Mouse (Mus musculus) midbrain, postnatal 0 days (tissue): ENCODE measurements at regions not wholly inside any gene's neighbourhood (a gene's known extent, or its start where the extent isn't known, plus 50 kb on each side); places are given as distances from the start of the nearest gene placed in this dataset.

Source experiments
- ATAC-seq: fragments of 200-750 bp; cut with Nextera tagmentation; 2 replicates; pipeline ENCODE4 v1.8.0; 2017; ENCODE audit warnings: moderate number of reproducible peaks, mild to moderate bottlenecking, moderate TSS enrichment, moderate library complexity; ENCODE audit not compliant: low FRiP score
- DNase-seq: peaks from one replicate; pipeline ENCODE4 v3.0.0-alpha.2; 2015; ENCODE audit warnings: low spot score
- H3K27ac ChIP-seq: fragments of 300-500 bp; sonication (generic); 2 replicates; pipeline ENCODE4 v1.5.1; 2014; ENCODE audit warnings: low read depth, mild to moderate bottlenecking, low read length, mixed read lengths
- H3K27me3 ChIP-seq: fragments of 300-500 bp; sonication (generic); 2 replicates; pipeline ENCODE4 v1.6.1; 2014; ENCODE audit warnings: low read length, control low read depth, mixed read lengths; ENCODE audit not compliant: insufficient read depth
- H3K36me3 ChIP-seq: fragments of 300-500 bp; sonication (generic); 2 replicates; pipeline ENCODE4 v1.6.1; 2014; ENCODE audit warnings: low read length, control low read depth, mixed read lengths; ENCODE audit not compliant: insufficient read depth
- H3K4me1 ChIP-seq: fragments of 300-500 bp; sonication (generic); 2 replicates; pipeline ENCODE4 v1.6.1; 2014; ENCODE audit warnings: mild to moderate bottlenecking, control low read depth, antibody characterized with exemption, low read length, mixed read lengths; ENCODE audit not compliant: insufficient read depth
- H3K4me2 ChIP-seq: fragments of 300-500 bp; sonication (generic); 2 replicates; pipeline ENCODE4 v1.6.1; 2014; ENCODE audit warnings: low read depth, mild to moderate bottlenecking, low read length, mixed read lengths; ENCODE audit not compliant: poor library complexity, severe bottlenecking
- H3K4me3 ChIP-seq: fragments of 300-500 bp; sonication (generic); 2 replicates; pipeline ENCODE4 v1.5.1; 2014; ENCODE audit warnings: low read depth, mild to moderate bottlenecking, low read length, moderate library complexity
- H3K9ac ChIP-seq: fragments of 300-500 bp; sonication (generic); replicated peaks from 2 replicates; pipeline ENCODE4 v1.6.1; 2014; ENCODE audit warnings: mild to moderate bottlenecking, low read length, moderate library complexity, mixed read lengths; ENCODE audit not compliant: poor library complexity, severe bottlenecking
- H3K9me3 ChIP-seq: fragments of 300-500 bp; sonication (generic); 2 replicates; pipeline ENCODE4 v1.6.1; 2016; ENCODE audit warnings: low read length, control low read depth
- CTCF ChIP-seq: IDR thresholded peaks from 2 replicates; pipeline ENCODE4 v1.5.1; 2016; ENCODE audit warnings: antibody characterized with exemption, mild to moderate bottlenecking
- WGBS: fragments of 180-500 bp; shearing (Covaris S2); extraction: QIAGEN DNeasy Blood & Tissue Kit; methylation state at CpG from one replicate; pipeline ENCODE4 v1.1.7; 2014; 5-methylcytosine and 5-hydroxymethylcytosine counted together

DNA sequence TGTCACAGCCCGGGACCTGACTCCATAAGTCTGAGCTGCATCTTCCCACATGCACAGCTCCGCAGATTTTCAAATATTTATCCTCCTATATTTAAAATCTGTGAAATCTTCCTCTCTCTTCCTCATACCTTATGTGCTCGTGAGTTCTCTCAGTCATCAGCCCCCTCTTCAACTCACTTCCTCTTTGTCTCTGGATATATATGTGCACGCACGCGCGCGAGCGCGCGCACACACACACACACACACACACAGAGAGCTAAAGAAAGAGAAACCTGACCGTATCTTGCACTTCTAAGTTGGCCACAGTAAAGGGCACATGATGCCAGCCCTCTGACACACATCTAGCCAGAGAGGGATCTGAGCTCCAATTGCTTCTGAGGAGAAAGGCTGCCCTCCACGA, 159.7 kb upstream of the Sdk2 start:
- Histone ChIP-seq H3K27me3 (no peaks in the 10 kb centered on the region), H3K27ac (no peak overlapping the region), H3K4me2 (no peak overlapping the region), H3K4me1 (no peaks in the 10 kb centered on the region), H3K4me3 (no peak overlapping the region), H3K36me3 (no peaks in the 10 kb centered on the region), H3K9ac (no peak overlapping the region), H3K9me3 (no peaks in the 10 kb centered on the region)
- TF ChIP-seq CTCF, result no peak
- ATAC-seq, result no peak
- 90% methylated on average over 13 of the region's 13 CpGs for WGBS
- DNase-seq, result no peak

DNA sequence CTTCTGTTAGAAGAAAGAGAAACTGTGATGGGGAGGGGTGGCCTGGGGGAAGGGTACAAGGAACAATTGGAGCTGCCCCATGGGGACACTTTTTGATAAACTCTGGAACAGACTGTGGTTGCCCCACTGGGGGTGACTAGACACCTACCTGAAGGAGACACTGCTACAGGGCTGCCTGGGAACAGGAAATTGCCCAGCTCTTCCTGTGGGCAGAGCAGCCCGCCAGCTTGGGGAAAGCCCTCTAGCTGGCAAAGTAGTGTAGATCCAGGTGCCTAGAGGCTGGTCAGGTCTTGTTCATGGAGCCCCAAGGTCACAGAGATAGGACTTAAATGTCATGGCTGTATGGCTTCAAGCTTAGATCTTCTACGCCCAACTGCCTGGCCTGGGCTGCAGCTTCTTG, 157.9 kb upstream of the Sdk2 start:
- Histone ChIP-seq H3K4me2 (no peak overlapping the region), H3K9me3 (no peaks in the 10 kb centered on the region), H3K27me3 (no peaks in the 10 kb centered on the region), H3K9ac (no peak overlapping the region), H3K36me3 (no peaks in the 10 kb centered on the region), H3K4me1 (no peaks in the 10 kb centered on the region), H3K4me3 (no peak overlapping the region), H3K27ac (no peak overlapping the region)
- TF ChIP-seq CTCF, result no peak
- no peak for DNase-seq
- ATAC-seq, result no peak
- WGBS, result 92% methylated on average over 2 of the region's 2 CpGs

DNA sequence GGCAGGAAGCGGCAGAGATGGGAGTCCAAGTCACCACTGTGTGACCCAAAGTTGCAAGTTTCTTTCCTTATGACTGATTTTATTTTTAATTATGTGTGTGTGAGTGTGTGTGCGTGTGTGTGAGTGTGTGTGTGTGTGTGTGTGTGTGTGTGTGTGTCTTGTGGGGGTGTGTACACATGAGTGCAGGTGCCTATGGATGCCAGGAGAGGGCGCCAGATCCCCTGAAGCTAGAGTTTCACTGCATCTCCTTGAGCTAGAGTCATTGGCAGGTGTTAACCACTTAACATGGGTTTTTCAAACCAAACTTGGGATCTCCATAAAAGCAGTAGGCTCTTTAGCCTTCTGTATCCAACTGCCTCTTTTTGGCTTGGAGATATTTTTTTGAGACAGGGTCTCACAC, 156.2 kb upstream of the Sdk2 start:
- H3K27me3 ChIP-seq, result no peaks in the 10 kb centered on the region
- TF ChIP-seq CTCF, result peak; percentile 28
- H3K9me3 ChIP-seq, result no peaks in the 10 kb centered on the region
- no peak for DNase-seq
- H3K4me3 ChIP-seq, result no peak overlapping the region
- H3K4me1 ChIP-seq, result 0 out of 2 replicates have a peak, but pooled peaks cover 5% of the 10 kb centered on the region
- H3K36me3 ChIP-seq, result no peaks in the 10 kb centered on the region
- no peak overlapping the region for H3K27ac ChIP-seq
- no peak overlapping the region for H3K4me2 ChIP-seq
- whole genome bisulfite sequencing, result 83% methylated on average over 3 of the region's 3 CpGs
- ATAC-seq, result no peak
- no peak overlapping the region for H3K9ac ChIP-seq

DNA sequence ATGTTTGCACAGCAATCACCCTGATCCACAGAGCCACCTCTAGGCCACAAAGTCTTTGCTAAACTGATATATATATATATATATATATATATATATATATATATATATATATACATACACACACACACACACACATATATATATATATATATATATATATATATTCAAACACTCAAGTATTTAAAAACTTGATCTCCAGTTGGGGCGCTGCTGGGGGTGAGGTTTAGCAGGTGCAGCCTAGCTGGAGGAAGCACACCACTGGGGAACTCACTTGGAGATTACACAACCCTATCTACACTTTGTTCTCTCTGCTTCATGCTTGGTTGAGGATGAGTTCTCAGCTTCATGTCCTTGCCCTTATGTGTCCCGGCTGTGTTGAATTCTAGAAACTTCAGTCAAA, 153.6 kb upstream of the Sdk2 start:
- ATAC-seq, result no peak
- no peak overlapping the region for H3K4me3 ChIP-seq
- no peak overlapping the region for H3K4me2 ChIP-seq
- no peak for DNase-seq
- H3K9ac ChIP-seq, result no peak overlapping the region
- TF ChIP-seq CTCF, result no peak
- whole genome bisulfite sequencing, result 94% methylated on average over 2 of the region's 2 CpGs
- no peak overlapping the region for H3K27ac ChIP-seq
- no peaks in the 10 kb centered on the region for H3K36me3 ChIP-seq
- no peaks in the 10 kb centered on the region for H3K27me3 ChIP-seq
- no peaks in the 10 kb centered on the region for H3K9me3 ChIP-seq
- peaks cover 10% of the 10 kb centered on the region for H3K4me1 ChIP-seq

DNA sequence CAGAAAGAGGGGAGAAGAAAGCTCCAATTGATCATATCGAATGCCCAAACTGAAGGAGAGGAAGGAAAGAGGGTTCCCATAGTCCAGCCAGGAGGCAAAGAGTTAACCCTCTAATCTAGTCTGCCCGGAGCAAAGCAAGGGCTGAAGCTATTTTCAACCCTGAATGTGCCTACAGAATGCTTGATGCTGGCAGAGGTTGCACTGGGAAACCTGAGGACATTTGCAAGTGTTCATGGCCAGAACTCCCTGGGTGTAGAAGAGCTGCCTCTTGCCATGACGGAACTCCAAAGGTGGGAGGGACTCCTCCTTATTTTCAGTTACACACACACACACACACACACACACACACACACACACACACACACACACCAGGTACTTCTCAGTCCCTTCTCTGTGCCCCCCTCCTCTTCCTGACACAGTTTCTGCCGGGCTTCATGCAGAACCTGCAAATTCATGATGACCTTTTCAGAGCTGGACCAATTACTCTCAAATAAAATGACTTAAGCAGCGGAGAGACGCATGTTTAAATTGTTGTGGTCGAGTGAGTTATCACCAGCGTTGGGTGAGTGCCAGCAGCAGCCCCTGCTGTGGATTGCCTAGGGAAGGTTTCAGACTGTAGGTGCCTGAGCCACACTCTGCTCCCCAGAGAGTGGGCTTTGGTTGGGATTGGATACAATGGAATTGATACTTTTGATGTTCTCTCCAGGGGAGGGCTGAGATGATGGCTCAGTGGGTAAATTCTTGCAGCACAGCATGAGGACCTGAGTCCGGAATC, 152.1 kb upstream of the Sdk2 start:
- WGBS, result 26% methylated on average over 9 of the region's 9 CpGs
- DNase-seq (peak; percentile 36), ATAC-seq (no peak)
- H3K27ac ChIP-seq, result no peak overlapping the region
- H3K4me3 ChIP-seq, result no peak overlapping the region
- no peaks in the 10 kb centered on the region for H3K27me3 ChIP-seq
- no peak for TF ChIP-seq CTCF
- H3K36me3 ChIP-seq, result no peaks in the 10 kb centered on the region
- peaks cover 10% of the 10 kb centered on the region for H3K4me1 ChIP-seq
- no peak overlapping the region for H3K9ac ChIP-seq
- no peaks in the 10 kb centered on the region for H3K9me3 ChIP-seq
- no peak overlapping the region for H3K4me2 ChIP-seq

DNA sequence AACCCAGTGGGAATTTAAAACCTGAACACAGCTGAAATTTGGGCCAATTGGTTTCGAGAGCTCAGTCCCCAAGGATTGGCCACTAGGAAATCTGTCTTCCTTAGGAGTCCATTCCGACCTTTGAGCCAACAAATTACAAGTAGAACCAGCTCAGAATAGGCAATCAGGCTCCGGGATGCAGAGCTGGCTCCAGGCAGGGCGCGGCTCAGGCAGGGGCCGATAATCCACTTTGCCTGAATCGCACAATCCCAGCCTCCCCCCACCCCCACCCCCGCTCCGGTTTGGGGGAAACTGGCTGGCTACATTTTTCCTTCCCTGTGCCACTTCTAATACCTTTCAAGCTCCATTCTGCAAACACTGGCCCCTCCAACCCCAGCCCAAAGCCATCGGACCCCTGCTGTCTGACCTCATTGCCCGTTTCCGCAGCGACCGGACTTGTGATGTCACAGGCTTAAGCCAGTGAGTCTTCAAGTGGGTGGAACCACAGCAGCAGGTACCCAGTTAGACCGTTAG, 150.5 kb upstream of the Sdk2 start:
- peaks cover 10% of the 10 kb centered on the region for H3K4me1 ChIP-seq
- peak overlapping the region; percentile 32 for H3K4me2 ChIP-seq
- H3K36me3 ChIP-seq, result no peaks in the 10 kb centered on the region
- H3K27ac ChIP-seq, result 0 out of 2 replicates have a peak overlapping the region, but pooled peaks have one; percentile 18
- peak; percentile 49; the same call in 1 of the 2 replicates for ATAC-seq
- TF ChIP-seq CTCF, result 0 out of 2 replicates have a peak, but pooled peaks have one; percentile 4
- WGBS, result 3% methylated on average over 15 of the region's 15 CpGs
- H3K9ac ChIP-seq, result no peak overlapping the region
- H3K4me3 ChIP-seq, result no peak overlapping the region
- peak; percentile 48 for DNase-seq
- H3K9me3 ChIP-seq, result no peaks in the 10 kb centered on the region
- H3K27me3 ChIP-seq, result no peaks in the 10 kb centered on the region
